Mouse (Mus musculus) MEL (cell line): ENCODE measurements around the gene Gramd1b. TPM values are rescaled to one million over a fixed set of nuclear protein-coding genes. Genes with fewer than 3 reads are reported as not detected.

ENCODE experiments used
- DNase-seq: peaks from one replicate; pipeline ENCODE4 v3.0.0; 2011; ENCODE audit warnings: low read depth, low spot score
- H3K27ac ChIP-seq: 2 replicates; pipeline ENCODE4 v1.5.1; 2012; ENCODE audit warnings: low read depth, mild to moderate bottlenecking, control low read depth, low read length, moderate library complexity; ENCODE audit not compliant: control insufficient read depth
- H3K27me3 ChIP-seq, 2 experiments: fragments of 150-350 bp in 1 of 2; sonication (generic) in 1 of 2; 2 replicates each; pipeline ENCODE4 v1.6.1; 2012; ENCODE audit warnings: low read length in 2 of 2, mild to moderate bottlenecking in 2 of 2, improper control_type of control experiment in 1 of 2, moderate library complexity in 1 of 2; ENCODE audit not compliant: insufficient read depth in 2 of 2, control insufficient read depth in 1 of 2
- H3K36me3 ChIP-seq, 2 experiments: 2 replicates each; pipeline ENCODE4 v1.6.1; 2012 to 2014; ENCODE audit warnings: low read length in 2 of 2, improper control_type of control experiment in 1 of 2, inconsistent platforms in 1 of 2, mild to moderate bottlenecking in 1 of 2; ENCODE audit not compliant: insufficient read depth in 2 of 2, control insufficient read depth in 1 of 2
- H3K4me1 ChIP-seq, 2 experiments: fragments of 150-350 bp in 1 of 2; sonication (generic) in 1 of 2; 2 replicates each; pipeline ENCODE4 v1.6.1; 2012; ENCODE audit warnings: low read length in 2 of 2, improper control_type of control experiment in 1 of 2, mild to moderate bottlenecking in 1 of 2; ENCODE audit not compliant: insufficient read depth in 2 of 2, control insufficient read depth in 1 of 2
- H3K4me3 ChIP-seq, 2 experiments: fragments of 150-350 bp in 1 of 2; sonication (generic) in 1 of 2; 2 replicates each; pipeline ENCODE4 v1.5.1; 2012; ENCODE audit warnings: low read depth in 2 of 2, low read length in 2 of 2, mild to moderate bottlenecking in 2 of 2, moderate library complexity in 2 of 2, control low read depth in 1 of 2, improper control_type of control experiment in 1 of 2; ENCODE audit not compliant: control insufficient read depth in 1 of 2, insufficient read depth in 1 of 2
- H3K79me2 ChIP-seq: 2 replicates; pipeline ENCODE4 v1.6.1; 2012; ENCODE audit warnings: mild to moderate bottlenecking, low read length, moderate library complexity; ENCODE audit not compliant: control insufficient read depth, poor library complexity, insufficient read depth
- H3K9ac ChIP-seq: 2 replicates; pipeline ENCODE4 v1.6.1; 2012; ENCODE audit warnings: low read depth, mild to moderate bottlenecking, control low read depth, low read length, moderate library complexity; ENCODE audit not compliant: control insufficient read depth, poor library complexity, severe bottlenecking
- H3K9me3 ChIP-seq: fragments of 150-350 bp; sonication (generic); replicated peaks from 2 replicates; pipeline ENCODE4 v1.6.1; 2012; ENCODE audit warnings: mild to moderate bottlenecking, low read length, improper control_type of control experiment, moderate library complexity; ENCODE audit not compliant: insufficient read depth
- BHLHE40 ChIP-seq: IDR thresholded peaks from 2 replicates; pipeline ENCODE4 v1.6.1; 2012; ENCODE audit warnings: low read depth, mild to moderate bottlenecking, inconsistent platforms, low read length, improper control_type of control experiment, borderline replicate concordance
- CHD2 ChIP-seq: IDR thresholded peaks from 2 replicates; pipeline ENCODE4 v1.6.1; 2011; ENCODE audit warnings: low read length, improper control_type of control experiment
- CTCF ChIP-seq, 3 experiments: IDR thresholded peaks in 2 of 3; conservative IDR thresholded peaks in 1 of 3; 2 replicates each; pipeline ENCODE4 v1.5.1; 2011 to 2012; ENCODE audit warnings: low read length in 3 of 3, low read depth in 2 of 3, mild to moderate bottlenecking in 2 of 3, improper control_type of control experiment in 1 of 3, inconsistent platforms in 1 of 3, mixed read lengths in 1 of 3, moderate library complexity in 1 of 3; ENCODE audit not compliant: control insufficient read depth in 1 of 3, insufficient read depth in 1 of 3, poor library complexity in 1 of 3, severe bottlenecking in 1 of 3
- ELF1 ChIP-seq: IDR thresholded peaks from 2 replicates; pipeline ENCODE4 v1.6.1; 2014; ENCODE audit warnings: low read depth, mild to moderate bottlenecking, inconsistent platforms, low read length, improper control_type of control experiment, moderate library complexity
- EP300 ChIP-seq, 2 experiments: IDR thresholded peaks; 2 replicates each; pipeline ENCODE4 v1.6.1; 2011; ENCODE audit warnings: improper control_type of control experiment in 2 of 2, low read length in 2 of 2, low read depth in 1 of 2, mild to moderate bottlenecking in 1 of 2
- ETS1 ChIP-seq: IDR thresholded peaks from 2 replicates; pipeline ENCODE4 v1.6.1; 2012; ENCODE audit warnings: low read depth, mild to moderate bottlenecking, inconsistent platforms, low read length, improper control_type of control experiment, moderate library complexity
- MAFK ChIP-seq: IDR thresholded peaks from 2 replicates; pipeline ENCODE4 v1.6.1; 2011; ENCODE audit warnings: low read depth, mild to moderate bottlenecking, low read length, improper control_type of control experiment, borderline replicate concordance
- MAZ ChIP-seq: IDR thresholded peaks from 2 replicates; pipeline ENCODE4 v1.6.1; 2012; ENCODE audit warnings: low read depth, mild to moderate bottlenecking, inconsistent platforms, low read length, improper control_type of control experiment
- MEF2A ChIP-seq: IDR thresholded peaks from 2 replicates; pipeline ENCODE4 v1.6.1; 2014; ENCODE audit warnings: low read depth, mild to moderate bottlenecking, inconsistent platforms, low read length, improper control_type of control experiment; ENCODE audit not compliant: poor library complexity, insufficient replicate concordance, severe bottlenecking; ENCODE audit errors: extremely low read depth
- MXI1 ChIP-seq: IDR thresholded peaks from 2 replicates; pipeline ENCODE4 v1.6.1; 2011; ENCODE audit warnings: mild to moderate bottlenecking, low read depth, low read length, improper control_type of control experiment
- MYB ChIP-seq: IDR thresholded peaks from 2 replicates; pipeline ENCODE4 v1.6.1; 2011; ENCODE audit warnings: mild to moderate bottlenecking, low read depth, low read length, improper control_type of control experiment
- NELFE ChIP-seq: IDR thresholded peaks from 2 replicates; pipeline ENCODE4 v1.6.1; 2011; ENCODE audit warnings: low read depth, low read length, improper control_type of control experiment
- NRF1 ChIP-seq: IDR thresholded peaks from 2 replicates; pipeline ENCODE4 v1.6.1; 2014; ENCODE audit warnings: low read depth, mild to moderate bottlenecking, inconsistent platforms, low read length, improper control_type of control experiment, moderate library complexity; ENCODE audit not compliant: poor library complexity, insufficient read depth, severe bottlenecking
- POLR2A ChIP-seq, 2 experiments: IDR thresholded peaks; 2 replicates each; pipeline ENCODE4 v1.6.1; 2011 to 2012; ENCODE audit warnings: low read length in 2 of 2, mild to moderate bottlenecking in 2 of 2, control low read depth in 1 of 2, improper control_type of control experiment in 1 of 2, low read depth in 1 of 2, moderate library complexity in 1 of 2; ENCODE audit not compliant: control insufficient read depth in 1 of 2, insufficient read depth in 1 of 2, poor library complexity in 1 of 2
- POLR2AphosphoS5 ChIP-seq: IDR thresholded peaks from 2 replicates; pipeline ENCODE4 v1.6.1; 2012; ENCODE audit warnings: low read depth, borderline replicate concordance, mild to moderate bottlenecking, inconsistent platforms, low read length, moderate library complexity, mixed read lengths
- RCOR1 ChIP-seq: IDR thresholded peaks from 2 replicates; pipeline ENCODE4 v1.6.1; 2012; ENCODE audit warnings: low read depth, mild to moderate bottlenecking, inconsistent platforms, low read length, improper control_type of control experiment
- SIN3A ChIP-seq: IDR thresholded peaks from 2 replicates; pipeline ENCODE4 v1.6.1; 2012; ENCODE audit warnings: low read length, improper control_type of control experiment, inconsistent platforms
- TBP ChIP-seq: IDR thresholded peaks from 2 replicates; pipeline ENCODE4 v1.8.0; 2011; ENCODE audit warnings: low read depth, low read length, improper control_type of control experiment
- USF2 ChIP-seq, 2 experiments: IDR thresholded peaks; 2 replicates each; pipeline ENCODE4 v1.6.1; 2011 to 2012; ENCODE audit warnings: improper control_type of control experiment in 2 of 2, low read length in 2 of 2, borderline replicate concordance in 1 of 2, inconsistent platforms in 1 of 2, low read depth in 1 of 2, mild to moderate bottlenecking in 1 of 2; ENCODE audit not compliant: insufficient read depth in 1 of 2
- ZMIZ1 ChIP-seq: IDR thresholded peaks from 2 replicates; pipeline ENCODE4 v1.6.1; 2012; ENCODE audit warnings: low read depth, mild to moderate bottlenecking, inconsistent platforms, low read length, improper control_type of control experiment, moderate library complexity
- polyA plus RNA-seq, 2 experiments: library from polyadenylated mRNA; stranded (reverse) in 1 of 2; unstranded in 1 of 2; fragments of >175 nt in 1 of 2; fragments of >200 nt in 1 of 2; gene quantifications; 2 replicates each; pipeline versions ENCODE4 v1.2.1 to v1.2.4; 2012; ENCODE audit warnings: low replicate concordance in 2 of 2, low read depth in 1 of 2; ENCODE audit not compliant: insufficient read length in 2 of 2, insufficient read depth in 1 of 2, missing spikeins in 1 of 2
- total RNA-seq: library from RNA; depleted of rRNA; stranded (reverse); fragments of 300-350 nt; gene quantifications from 2 replicates; pipeline ENCODE4 v1.2.3, GENCODE M21; 2012

Gene Gramd1b
- total and polyA plus RNA-seq, 3 experiments, result not detected

DNA sequence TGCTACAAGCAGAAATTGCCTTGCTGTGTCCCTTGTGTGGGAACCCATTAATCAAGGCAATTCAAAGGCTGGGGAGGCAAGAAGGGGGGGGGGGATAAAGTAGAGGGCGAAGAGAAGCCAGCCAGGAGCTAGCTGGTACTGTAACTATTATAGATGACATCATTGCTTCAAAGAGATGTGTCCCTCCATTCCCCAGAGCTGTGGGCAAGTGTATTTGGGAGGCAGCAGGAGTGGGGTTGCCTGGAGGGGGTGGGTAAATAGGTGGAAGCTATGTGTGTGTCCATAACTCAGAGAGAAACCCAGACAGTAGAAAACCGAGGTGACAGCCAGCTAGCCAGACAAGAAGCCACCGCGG, 262.5 kb downstream of the Gramd1b start:
- no peak for TF ChIP-seq ELF1
- TF ChIP-seq USF2 (IDR thresholded peaks at IDR 0.05; ENCODE audit: borderline replicate concordance in 1 of 2, insufficient read depth in 1 of 2, low read depth in 1 of 2, low read length in 2 of 2), result no peak
- no peak for TF ChIP-seq ZMIZ1
- TF ChIP-seq MEF2A, result no peak
- TF ChIP-seq MYB, result no peak
- no peak for TF ChIP-seq MAZ
- no peak for TF ChIP-seq TBP
- no peak for TF ChIP-seq RCOR1
- no peak for TF ChIP-seq SIN3A
- TF ChIP-seq NELFE, result no peak
- no peak for TF ChIP-seq ETS1
- TF ChIP-seq MXI1, result no peak
- no peak for TF ChIP-seq POLR2A (IDR thresholded peaks at IDR 0.05; ENCODE audit: control insufficient read depth in 1 of 2, insufficient read depth in 1 of 2, low read depth in 1 of 2, low read length in 2 of 2, poor library complexity in 1 of 2)
- no peak for TF ChIP-seq BHLHE40
- TF ChIP-seq CHD2, result no peak
- no peak for TF ChIP-seq CTCF (IDR thresholded peaks at IDR 0.05 in 2 of 3, conservative IDR thresholded peaks at IDR 0.05 in 1 of 3; ENCODE audit: control insufficient read depth in 1 of 3, insufficient read depth in 1 of 3, low read depth in 2 of 3, low read length in 3 of 3, poor library complexity in 1 of 3, severe bottlenecking in 1 of 3)
- no peak for TF ChIP-seq MAFK
- TF ChIP-seq NRF1, result no peak
- H3K9me3 ChIP-seq, result no peaks in the 10 kb centered on the region
- no peak overlapping the region for H3K4me3 ChIP-seq
- H3K9ac ChIP-seq, result no peak overlapping the region
- no peak overlapping the region for H3K27ac ChIP-seq
- H3K79me2 ChIP-seq, result no peaks in the 10 kb centered on the region
- no peaks in the 10 kb centered on the region for H3K36me3 ChIP-seq
- no peaks in the 10 kb centered on the region for H3K27me3 ChIP-seq
- no peak for DNase-seq
- no peaks in the 10 kb centered on the region for H3K4me1 ChIP-seq

DNA sequence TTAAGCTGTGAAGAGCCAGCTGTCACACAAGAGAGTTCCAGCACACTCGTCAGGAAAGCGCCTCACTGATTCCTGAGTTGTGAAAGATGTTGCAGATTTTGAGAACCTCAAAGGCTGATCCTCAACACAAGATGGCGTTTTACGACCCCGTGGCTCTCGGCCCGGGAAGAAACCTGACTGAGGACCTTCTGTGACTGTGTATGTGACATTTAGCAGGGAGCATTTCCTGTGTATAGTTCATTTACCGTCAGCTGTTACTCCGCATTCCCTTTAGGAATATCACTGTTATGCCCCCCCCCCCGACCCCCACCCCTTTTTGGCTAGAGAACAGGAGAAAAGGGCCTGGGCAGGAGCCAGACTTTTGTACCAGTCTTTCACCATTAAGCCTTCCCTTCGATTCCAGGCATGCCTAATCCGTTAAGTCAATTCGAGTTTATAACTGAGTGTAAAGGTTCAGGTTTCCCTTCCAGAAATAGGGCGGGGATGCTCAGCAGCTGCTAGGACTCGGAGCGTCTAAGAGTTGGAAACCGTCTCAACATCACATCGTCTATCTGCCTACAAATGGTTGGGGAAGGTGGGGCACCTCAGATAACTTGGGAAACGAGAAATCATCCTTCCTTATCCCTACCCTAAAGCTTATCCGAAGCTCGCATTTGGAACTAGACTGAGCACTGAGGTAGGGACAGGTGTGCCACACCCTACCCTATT, 263.0 kb downstream of the Gramd1b start:
- Histone ChIP-seq H3K27ac (no peak overlapping the region), H3K9me3 (no peaks in the 10 kb centered on the region), H3K36me3 (no peaks in the 10 kb centered on the region), H3K79me2 (no peaks in the 10 kb centered on the region), H3K9ac (no peak overlapping the region), H3K4me1 (no peaks in the 10 kb centered on the region), H3K4me3 (no peak overlapping the region), H3K27me3 (no peaks in the 10 kb centered on the region)
- no peak for DNase-seq
- TF ChIP-seq MYB (no peak), POLR2AphosphoS5 (no peak), EP300 (IDR thresholded peaks at IDR 0.05; ENCODE audit: low read depth in 1 of 2, low read length in 2 of 2) (no peak), BHLHE40 (no peak), NRF1 (no peak), ZMIZ1 (no peak), MXI1 (no peak)
